In genomic region chr11:63988991-63989860, GRCm38 (mm10) we compare ENCODE assay signal across 14 mouse cellular contexts.
DNase-seq lines count a peak whose midpoint lies in the region; ATAC-seq and TF ChIP-seq lines count a peak whose summit lies in the region.
"Had no signal": no experiment of that assay in that cellular context is flagged by ENCODE, and none has a peak within 500 bp of the region (broad histone marks: within the 10 kb centered on the region; RNA-seq: fewer than 3 reads in every experiment).

No protein-coding gene starts in this region.

- intact Hi-C loops in heart, adult 2 months (cut with DNase I), result no loop called here

- no peak for TF ChIP-seq CTCF in heart, adult 2 months (IDR thresholded peaks at IDR 0.05)

- TF ChIP-seq EP300 in heart, adult 2 months (IDR thresholded peaks at IDR 0.05; ENCODE audit: insufficient read depth, low read depth, low read length), result no peak

- H3K4me1 ChIP-seq in heart, embryonic 10.5 days, result peaks cover 25% of the 10 kb centered on the region
- H3K4me1 ChIP-seq in heart, adult 2 months (ENCODE audit: control insufficient read depth, insufficient read depth, low read length), result no peaks in the 10 kb centered on the region; the same call in 1 of the 2 replicates
- H3K4me1 ChIP-seq in liver, embryonic 15.5 days (replicated peaks), result peaks cover 9% of the 10 kb centered on the region; the same call in 1 of the 2 replicates
- no peaks in the 10 kb centered on the region for H3K4me1 ChIP-seq in hindbrain, embryonic 11.5 days (replicated peaks; ENCODE audit: control insufficient read depth, insufficient read depth, low read length)
- H3K4me1 ChIP-seq: hindbrain, embryonic 12.5 days had no signal

- H3K9ac ChIP-seq in heart, adult 2 months (ENCODE audit: low read depth, low read length), result no peak overlapping the region
- no peak overlapping the region for H3K9ac ChIP-seq in liver, embryonic 15.5 days
- H3K9ac ChIP-seq in hindbrain, embryonic 11.5 days (ENCODE audit: low read depth, low read length), result no peak overlapping the region
- H3K9ac ChIP-seq: hindbrain, embryonic 12.5 days; neural tube, embryonic 13.5 days had no signal

- ATAC-seq in activated CD4-positive, CD25-positive, alpha-beta regulatory T cell, adult 4 months, result peak; percentile 47
- ATAC-seq in liver, embryonic 15.5 days (ENCODE audit: insufficient read depth), result peak; percentile 71
- no peak for ATAC-seq in hindbrain, embryonic 11.5 days (ENCODE audit: low FRiP score)

- no peaks in the 10 kb centered on the region for H3K79me2 ChIP-seq in heart, adult 2 months (replicated peaks; ENCODE audit: control insufficient read depth, insufficient read depth, low read length)

- H3K27ac ChIP-seq in heart, embryonic 10.5 days, result peak overlapping the region; percentile 47; the same call in 1 of the 2 replicates
- H3K27ac ChIP-seq in heart, adult 2 months, result no peak overlapping the region
- H3K27ac ChIP-seq in liver, embryonic 15.5 days (replicated peaks), result no peak overlapping the region
- no peak overlapping the region for H3K27ac ChIP-seq in hindbrain, embryonic 11.5 days (ENCODE audit: low read depth, low read length)
- H3K27ac ChIP-seq: hindbrain, embryonic 12.5 days; neural tube, embryonic 13.5 days had no signal

- no peak for DNase-seq in heart, embryonic 10.5 days (ENCODE audit: low spot score)
- DNase-seq in heart, adult 2 months, result no peak
- peak; percentile 16 for DNase-seq in layer of hippocampus, adult 9-11 months
- DNase-seq in layer of hippocampus, postnatal 14 days (ENCODE audit: low spot score in 2 of 2), result no peak
- no peak for DNase-seq in yolk sac, embryonic 10.5 days (ENCODE audit: low spot score)
- DNase-seq in hindbrain, embryonic 11.5 days (ENCODE audit: low spot score), result no peak
- DNase-seq: adrenal gland, postnatal 14 days; lung, postnatal 36 days; right cerebral cortex, postnatal 4 days had no signal

- peaks cover 11% of the 10 kb centered on the region for H3K36me3 ChIP-seq in heart, embryonic 10.5 days
- H3K36me3 ChIP-seq in heart, adult 2 months (ENCODE audit: control insufficient read depth, insufficient read depth, low read length), result no peaks in the 10 kb centered on the region
- H3K36me3 ChIP-seq in liver, embryonic 15.5 days (replicated peaks), result 0 out of 2 replicates have a peak, but pooled peaks cover 3% of the 10 kb centered on the region
- H3K36me3 ChIP-seq in hindbrain, embryonic 11.5 days (ENCODE audit: control insufficient read depth, insufficient read depth, low read length), result no peaks in the 10 kb centered on the region
- H3K36me3 ChIP-seq: hindbrain, embryonic 12.5 days; neural tube, embryonic 13.5 days had no signal

- TF ChIP-seq POLR2A in heart, adult 2 months (IDR thresholded peaks at IDR 0.05; ENCODE audit: insufficient read depth, low read depth, low read length), result no peak

- no peak overlapping the region for H3K4me2 ChIP-seq in liver, embryonic 15.5 days
- H3K4me2 ChIP-seq in hindbrain, embryonic 11.5 days (replicated peaks; ENCODE audit: low read depth, low read length), result no peak overlapping the region
- H3K4me2 ChIP-seq: hindbrain, embryonic 12.5 days; neural tube, embryonic 13.5 days had no signal

- H3K27me3 ChIP-seq in heart, embryonic 10.5 days (ENCODE audit: insufficient read depth, poor library complexity, severe bottlenecking), result no peaks in the 10 kb centered on the region
- H3K27me3 ChIP-seq in heart, adult 2 months (ENCODE audit: control insufficient read depth, insufficient read depth, low read length), result no peaks in the 10 kb centered on the region
- H3K27me3 ChIP-seq in liver, embryonic 15.5 days, result no peaks in the 10 kb centered on the region
- no peaks in the 10 kb centered on the region for H3K27me3 ChIP-seq in hindbrain, embryonic 11.5 days (ENCODE audit: control insufficient read depth, insufficient read depth, low read length)
- H3K27me3 ChIP-seq: hindbrain, embryonic 12.5 days; neural tube, embryonic 13.5 days had no signal

- H3K4me3 ChIP-seq in heart, embryonic 10.5 days, result no peak overlapping the region
- no peak overlapping the region for H3K4me3 ChIP-seq in heart, adult 2 months
- no peak overlapping the region for H3K4me3 ChIP-seq in liver, embryonic 15.5 days (replicated peaks)
- H3K4me3 ChIP-seq in hindbrain, embryonic 11.5 days (ENCODE audit: low read depth, low read length), result no peak overlapping the region
- H3K4me3 ChIP-seq: erythroblast, embryonic 14.5 days; hindbrain, embryonic 12.5 days; neural tube, embryonic 13.5 days had no signal

- WGBS in heart, embryonic 10.5 days, result 66% methylated on average over 9 of the region's 9 CpGs
- 44% methylated on average over 9 of the region's 9 CpGs for WGBS in heart, adult 2 months
- WGBS in liver, embryonic 15.5 days (ENCODE audit: insufficient replicate concordance), result 49% methylated on average over 9 of the region's 9 CpGs
- 76% methylated on average over 9 of the region's 9 CpGs for WGBS in hindbrain, embryonic 11.5 days

- H3K9me3 ChIP-seq in heart, embryonic 10.5 days, result no peaks in the 10 kb centered on the region
- H3K9me3 ChIP-seq in liver, embryonic 15.5 days (replicated peaks), result no peaks in the 10 kb centered on the region
- no peaks in the 10 kb centered on the region for H3K9me3 ChIP-seq in hindbrain, embryonic 11.5 days (ENCODE audit: control insufficient read depth, low read length)
- H3K9me3 ChIP-seq: hindbrain, embryonic 12.5 days; neural tube, embryonic 13.5 days had no signal
